Mouse (Mus musculus) ES-Bruce4 (cell line): ENCODE measurements at regions not wholly inside any gene's neighbourhood (a gene's known extent, or its start where the extent isn't known, plus 50 kb on each side); places are given as distances from the start of the nearest gene placed in this dataset.

ENCODE experiments used
- H3K27ac ChIP-seq: 2 replicates; pipeline ENCODE4 v1.5.1; 2012; ENCODE audit warnings: low read length, inconsistent platforms; ENCODE audit not compliant: insufficient read depth
- H3K27me3 ChIP-seq: 2 replicates; pipeline ENCODE4 v1.6.1; 2012; ENCODE audit warnings: mild to moderate bottlenecking, low read length, inconsistent platforms; ENCODE audit not compliant: control insufficient read depth, poor library complexity, insufficient read depth, severe bottlenecking
- H3K36me3 ChIP-seq: 2 replicates; pipeline ENCODE4 v1.6.1; 2012; ENCODE audit warnings: inconsistent platforms, mild to moderate bottlenecking, low read length, moderate library complexity; ENCODE audit not compliant: control insufficient read depth, poor library complexity, insufficient read depth, severe bottlenecking
- H3K4me1 ChIP-seq: one replicate; pipeline ENCODE4 v1.8.1; 2011; ENCODE audit warnings: low read length; ENCODE audit not compliant: control insufficient read depth, insufficient read depth
- H3K4me3 ChIP-seq: 2 replicates; pipeline ENCODE4 v1.5.1; 2011; ENCODE audit warnings: low read depth, mild to moderate bottlenecking, low read length
- H3K9ac ChIP-seq: 2 replicates; pipeline ENCODE4 v1.6.1; 2012; ENCODE audit warnings: low read depth, mild to moderate bottlenecking, inconsistent platforms; ENCODE audit not compliant: poor library complexity, severe bottlenecking
- H3K9me3 ChIP-seq: replicated peaks from 2 replicates; pipeline ENCODE4 v1.6.1; 2012; ENCODE audit warnings: mild to moderate bottlenecking, low read length, inconsistent platforms; ENCODE audit not compliant: control insufficient read depth, poor library complexity, insufficient read depth, severe bottlenecking
- CTCF ChIP-seq: IDR thresholded peaks from one replicate; pipeline ENCODE4 v1.8.1; 2011; ENCODE audit warnings: low read depth, low read length
- EP300 ChIP-seq: IDR thresholded peaks from 2 replicates; pipeline ENCODE4 v1.6.1; 2011; ENCODE audit warnings: low read depth, low read length; ENCODE audit not compliant: insufficient read depth
- POLR2A ChIP-seq: IDR thresholded peaks from one replicate; pipeline ENCODE4 v1.8.1; 2011; ENCODE audit warnings: low read length; ENCODE audit not compliant: insufficient read depth

DNA sequence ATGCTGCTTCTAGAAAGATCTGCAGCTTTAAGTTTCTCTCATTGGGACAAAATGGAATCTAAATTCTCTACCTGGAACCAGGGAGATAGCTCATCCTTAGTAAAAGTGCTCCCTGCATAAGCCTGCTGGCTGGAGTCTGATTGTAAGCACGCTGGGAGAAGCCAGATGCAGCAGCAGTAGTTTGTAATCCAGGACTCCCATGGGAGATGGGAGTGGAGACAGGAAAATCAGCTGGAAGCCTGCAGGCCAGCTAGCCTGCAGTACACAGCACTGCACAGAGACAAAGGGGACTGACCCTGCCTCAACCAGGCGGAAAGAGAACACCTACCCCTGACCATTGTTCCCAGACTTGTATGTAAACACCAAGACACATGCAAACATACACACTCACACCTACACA is 170.2 kb downstream of the Shq1 start:
- Histone ChIP-seq H3K36me3 (no peaks in the 10 kb centered on the region), H3K9ac (no peak overlapping the region), H3K9me3 (no peaks in the 10 kb centered on the region), H3K27ac (no peak overlapping the region), H3K4me3 (no peak overlapping the region), H3K27me3 (no peaks in the 10 kb centered on the region), H3K4me1 (peaks cover 18% of the 10 kb centered on the region)
- TF ChIP-seq POLR2A (no peak), CTCF (no peak), EP300 (no peak)

DNA sequence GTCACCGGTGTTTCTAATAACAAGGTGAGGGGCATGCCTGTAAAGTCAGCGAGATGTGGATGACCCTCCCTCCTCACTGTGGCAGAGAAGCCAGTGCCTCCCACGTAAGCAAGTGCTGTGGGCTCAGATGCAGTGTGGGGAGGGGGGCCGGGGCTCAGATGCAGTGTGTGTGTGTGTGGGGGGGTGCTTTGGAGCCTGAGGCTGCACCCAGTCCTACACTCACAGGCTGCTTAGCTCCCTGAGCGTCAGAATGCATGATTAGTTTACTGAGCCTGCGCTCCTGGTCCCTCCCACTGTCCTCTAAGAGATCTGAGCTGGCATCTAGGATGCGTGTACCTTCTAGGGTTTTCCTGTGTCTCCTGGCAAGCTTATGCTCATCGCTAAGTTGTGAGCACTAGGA is 170.9 kb downstream of the Shq1 start:
- Histone ChIP-seq H3K27ac (no peak overlapping the region), H3K4me3 (no peak overlapping the region), H3K36me3 (no peaks in the 10 kb centered on the region), H3K9ac (no peak overlapping the region), H3K9me3 (no peaks in the 10 kb centered on the region), H3K4me1 (peaks cover 16% of the 10 kb centered on the region), H3K27me3 (no peaks in the 10 kb centered on the region)
- no peak for TF ChIP-seq CTCF
- no peak for TF ChIP-seq EP300
- no peak for TF ChIP-seq POLR2A

DNA sequence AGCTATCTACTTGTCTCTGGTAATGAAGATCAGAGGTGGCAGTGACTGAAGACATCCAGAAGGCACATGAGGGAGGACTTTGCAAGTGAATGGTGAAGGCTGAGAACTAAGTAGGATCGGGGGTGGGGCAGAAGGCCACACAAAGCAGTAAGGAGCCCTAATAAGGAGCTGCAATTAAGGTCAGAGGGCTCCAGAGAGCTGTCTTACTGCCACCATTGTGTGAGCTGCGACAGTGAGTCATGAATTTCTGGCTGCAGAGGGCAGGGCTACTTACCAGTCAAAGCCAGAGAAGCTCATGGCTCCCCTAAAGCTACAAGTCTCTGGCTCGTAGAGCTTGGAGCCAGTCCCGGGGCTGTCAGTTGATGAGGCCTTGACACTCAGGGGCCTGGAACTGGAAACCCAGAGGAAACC is 172.1 kb downstream of the Shq1 start:
- Histone ChIP-seq H3K27me3 (no peaks in the 10 kb centered on the region), H3K4me3 (no peak overlapping the region), H3K27ac (peak overlapping the region; percentile 13; the same call in 1 of the 2 replicates), H3K9ac (no peak overlapping the region), H3K9me3 (no peaks in the 10 kb centered on the region), H3K4me1 (peaks cover 16% of the 10 kb centered on the region), H3K36me3 (no peaks in the 10 kb centered on the region)
- TF ChIP-seq POLR2A (no peak), EP300 (peak; percentile 80), CTCF (no peak)

DNA sequence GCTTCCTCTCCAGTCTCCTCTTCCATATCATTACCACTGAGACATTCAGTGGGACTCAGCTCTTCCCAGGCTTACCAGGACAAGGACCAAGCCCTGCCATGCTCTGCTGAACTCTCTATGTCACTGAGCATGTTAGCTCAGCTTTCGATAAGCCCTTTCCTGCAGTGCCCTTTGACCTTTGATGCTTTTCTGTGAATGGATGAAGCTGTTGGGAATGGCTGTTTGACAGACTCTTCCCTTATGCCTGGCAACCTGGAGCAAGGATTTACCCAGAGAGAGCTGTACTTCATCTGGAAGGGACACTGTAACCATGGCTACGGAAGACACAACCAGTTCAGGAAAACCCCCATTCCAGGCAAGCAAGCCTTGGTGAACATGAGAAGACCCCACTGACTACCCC is 172.8 kb downstream of the Shq1 start:
- Histone ChIP-seq H3K9ac (no peak overlapping the region), H3K27ac (no peak overlapping the region; the same call in 1 of the 2 replicates), H3K27me3 (no peaks in the 10 kb centered on the region), H3K36me3 (no peaks in the 10 kb centered on the region), H3K4me3 (no peak overlapping the region), H3K9me3 (no peaks in the 10 kb centered on the region), H3K4me1 (peaks cover 16% of the 10 kb centered on the region)
- TF ChIP-seq POLR2A (no peak), CTCF (no peak), EP300 (no peak)

DNA sequence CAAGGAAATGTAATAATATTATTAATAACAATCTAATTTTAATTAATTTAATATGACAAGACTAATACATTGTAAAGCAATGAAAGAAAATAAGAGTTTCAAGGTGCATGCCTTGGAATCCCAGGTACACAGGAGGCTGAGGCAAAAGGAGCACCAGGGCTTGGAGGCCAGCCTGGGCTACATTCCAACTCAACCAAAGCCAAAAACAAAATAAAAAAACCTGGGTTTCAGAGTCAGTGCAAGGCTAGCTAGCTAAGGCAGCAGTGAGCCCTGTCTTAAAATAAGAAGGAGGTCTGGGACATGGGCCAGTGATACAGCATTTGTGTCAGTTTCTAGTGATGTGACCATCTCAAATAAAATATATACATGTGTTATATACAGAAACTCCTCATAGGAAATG is 174.8 kb downstream of the Shq1 start:
- Histone ChIP-seq H3K9me3 (no peaks in the 10 kb centered on the region), H3K36me3 (no peaks in the 10 kb centered on the region), H3K27me3 (no peaks in the 10 kb centered on the region), H3K4me1 (peaks cover 16% of the 10 kb centered on the region), H3K9ac (no peak overlapping the region), H3K4me3 (no peak overlapping the region), H3K27ac (no peak overlapping the region)
- no peak for TF ChIP-seq CTCF
- no peak for TF ChIP-seq POLR2A
- no peak for TF ChIP-seq EP300

DNA sequence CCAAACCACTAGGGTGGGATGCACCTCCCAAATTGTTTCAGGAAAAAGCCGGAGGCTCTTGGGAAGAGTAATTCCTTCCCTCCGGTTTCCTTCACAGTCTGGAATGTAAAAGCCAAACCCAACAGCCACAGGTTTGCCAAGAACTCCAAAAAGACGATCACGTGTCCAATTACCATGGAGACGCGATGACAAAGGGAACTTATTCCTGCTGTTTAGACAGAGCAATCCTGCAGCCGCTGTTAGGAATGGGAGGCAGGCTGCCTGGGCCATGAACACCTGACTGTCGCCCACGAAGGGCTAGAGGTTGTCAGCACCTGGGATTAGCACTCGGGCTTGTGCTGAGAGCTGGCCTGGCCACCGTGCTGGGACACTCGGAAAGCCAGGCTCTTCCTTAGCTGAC is 175.8 kb downstream of the Shq1 start:
- no peak overlapping the region for H3K4me3 ChIP-seq

More for the DNA sequence above, 175.8 kb downstream of the Shq1 start:
- H3K27me3 ChIP-seq = no peaks in the 10 kb centered on the region
- H3K9ac ChIP-seq = no peak overlapping the region
- H3K36me3 ChIP-seq = no peaks in the 10 kb centered on the region
- TF ChIP-seq POLR2A (no peak), EP300 (no peak), CTCF (no peak)
- H3K27ac ChIP-seq = no peak overlapping the region; the same call in 1 of the 2 replicates
- H3K9me3 ChIP-seq = no peaks in the 10 kb centered on the region
- H3K4me1 ChIP-seq = peaks cover 15% of the 10 kb centered on the region
